Mouse (Mus musculus): ENCODE data around the gene Rere. TPM values are rescaled to one million over a fixed set of nuclear protein-coding genes. Genes with fewer than 3 reads are reported as not detected.

Rere gene
- polyA plus RNA-seq, 1 experiment, result 61.3 TPM

DNA sequence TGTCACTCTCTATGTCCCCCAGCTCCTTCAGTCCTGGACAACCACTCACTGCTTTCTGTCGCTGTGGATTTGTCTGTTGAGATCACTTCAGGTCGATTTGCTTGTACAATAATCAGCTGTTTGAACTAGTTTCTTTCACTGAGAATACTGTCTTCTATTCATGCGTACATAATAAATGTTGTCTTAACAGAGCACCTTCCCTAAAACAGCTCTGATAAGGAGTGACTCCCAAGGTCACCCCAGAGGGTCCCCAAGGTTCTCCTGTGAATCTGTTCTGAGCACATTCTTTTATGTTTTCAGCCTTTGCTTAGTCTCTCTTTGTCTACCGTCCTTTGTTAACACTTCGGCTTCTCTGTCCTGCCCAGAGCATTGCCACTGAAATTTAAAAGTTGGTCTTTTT is 241.0 kb downstream of the Rere start:
- 83% methylated on average over 5 of the region's 5 CpGs for WGBS
- H3K27ac ChIP-seq (ENCODE audit: control insufficient read depth, insufficient read depth, low read depth, low read length, poor library complexity), result no peak overlapping the region
- H3K4me1 ChIP-seq (ENCODE audit: control insufficient read depth, insufficient read depth, low read length), result peaks cover 1% of the 10 kb centered on the region; the same call in 1 of the 2 replicates
- TF ChIP-seq CTCF (IDR thresholded peaks at IDR 0.05; ENCODE audit: control insufficient read depth, insufficient read depth, low read length), result no peak
- no peak for TF ChIP-seq POLR2A (IDR thresholded peaks at IDR 0.05; ENCODE audit: borderline replicate concordance, control insufficient read depth, low read depth, low read length)
- H3K4me3 ChIP-seq (replicated peaks; ENCODE audit: control insufficient read depth, low read depth, low read length), result no peak overlapping the region

DNA sequence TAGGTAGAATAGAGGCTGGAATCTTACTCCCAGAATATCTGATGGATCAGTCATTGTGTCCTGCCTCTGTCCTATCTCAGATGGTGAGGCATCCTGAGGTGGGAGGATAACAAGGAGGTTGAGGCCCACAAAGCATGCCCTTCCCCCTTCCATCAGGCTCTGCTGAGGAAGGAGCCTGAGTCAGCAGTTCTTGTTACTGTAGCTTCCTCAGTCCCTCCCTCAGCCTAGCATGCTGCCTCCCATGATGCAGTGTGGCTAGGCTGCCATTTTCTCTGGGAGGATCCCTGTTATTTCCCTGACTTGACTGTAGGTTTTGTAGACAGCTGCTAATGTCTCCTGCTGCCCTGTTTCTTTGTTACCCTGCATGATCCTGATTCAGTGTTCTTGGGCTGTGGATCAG is 241.9 kb downstream of the Rere start:
- no peak for TF ChIP-seq CTCF (IDR thresholded peaks at IDR 0.05; ENCODE audit: control insufficient read depth, insufficient read depth, low read length)
- TF ChIP-seq POLR2A (IDR thresholded peaks at IDR 0.05; ENCODE audit: borderline replicate concordance, control insufficient read depth, low read depth, low read length), result no peak
- no peak overlapping the region for H3K27ac ChIP-seq (ENCODE audit: control insufficient read depth, insufficient read depth, low read depth, low read length, poor library complexity)

DNA sequence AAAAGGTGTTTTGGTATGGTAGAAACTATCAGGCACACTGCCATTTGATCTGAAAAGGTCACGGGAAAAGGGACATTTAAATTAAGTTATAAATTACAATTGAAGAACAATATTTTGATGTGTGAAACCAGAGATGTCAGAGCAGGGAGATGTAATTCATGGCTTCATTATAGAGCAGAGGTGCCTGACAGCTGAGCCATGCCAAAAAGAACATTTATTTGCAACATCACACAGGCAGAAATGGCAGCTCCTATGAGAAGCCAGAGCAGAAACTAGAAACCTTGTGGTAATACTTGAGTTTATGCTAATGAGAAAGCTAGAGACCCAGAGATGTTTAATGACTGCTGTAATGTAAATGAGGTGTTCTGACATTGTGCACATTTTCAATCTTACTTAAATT is 244.8 kb downstream of the Rere start:
- 84% methylated on average over 1 of the region's 1 CpGs for WGBS
- TF ChIP-seq CTCF (IDR thresholded peaks at IDR 0.05; ENCODE audit: control insufficient read depth, insufficient read depth, low read length) (no peak), POLR2A (IDR thresholded peaks at IDR 0.05; ENCODE audit: borderline replicate concordance, control insufficient read depth, low read depth, low read length) (no peak)
- Histone ChIP-seq H3K4me1 (ENCODE audit: control insufficient read depth, insufficient read depth, low read length) (peaks cover 1% of the 10 kb centered on the region; the same call in 1 of the 2 replicates), H3K4me3 (replicated peaks; ENCODE audit: control insufficient read depth, low read depth, low read length) (no peak overlapping the region), H3K27ac (ENCODE audit: control insufficient read depth, insufficient read depth, low read depth, low read length, poor library complexity) (no peak overlapping the region)

More for the DNA sequence above, 241.9 kb downstream of the Rere start:
- Histone ChIP-seq H3K4me1 (ENCODE audit: control insufficient read depth, insufficient read depth, low read length) (peaks cover 1% of the 10 kb centered on the region; the same call in 1 of the 2 replicates), H3K4me3 (replicated peaks; ENCODE audit: control insufficient read depth, low read depth, low read length) (no peak overlapping the region)

DNA sequence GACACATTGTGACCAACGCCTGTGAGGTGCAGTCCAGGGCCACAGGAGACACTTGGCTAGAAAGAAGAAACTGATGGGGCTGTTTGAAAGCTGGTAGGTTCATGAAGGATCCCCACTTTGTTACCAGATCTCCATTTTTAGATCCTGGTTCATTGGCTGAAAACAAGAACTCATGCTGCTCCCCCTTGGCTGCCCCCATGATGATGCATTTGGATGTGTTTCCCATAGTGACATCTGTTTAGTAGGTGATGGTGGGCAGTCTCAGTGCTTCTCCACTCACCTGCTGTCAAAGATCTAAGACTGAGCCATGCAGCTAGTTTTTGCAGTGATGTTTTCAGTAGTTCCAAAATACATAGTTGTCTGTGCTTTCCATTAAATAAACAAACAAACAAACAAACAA is 247.0 kb downstream of the Rere start:
- TF ChIP-seq CTCF (IDR thresholded peaks at IDR 0.05; ENCODE audit: control insufficient read depth, insufficient read depth, low read length) (no peak), POLR2A (IDR thresholded peaks at IDR 0.05; ENCODE audit: borderline replicate concordance, control insufficient read depth, low read depth, low read length) (no peak)
- Histone ChIP-seq H3K27ac (ENCODE audit: control insufficient read depth, insufficient read depth, low read depth, low read length, poor library complexity) (no peak overlapping the region), H3K4me1 (ENCODE audit: control insufficient read depth, insufficient read depth, low read length) (no peaks in the 10 kb centered on the region), H3K4me3 (replicated peaks; ENCODE audit: control insufficient read depth, low read depth, low read length) (no peak overlapping the region)
- WGBS, result 76% methylated on average over 1 of the region's 1 CpGs

DNA sequence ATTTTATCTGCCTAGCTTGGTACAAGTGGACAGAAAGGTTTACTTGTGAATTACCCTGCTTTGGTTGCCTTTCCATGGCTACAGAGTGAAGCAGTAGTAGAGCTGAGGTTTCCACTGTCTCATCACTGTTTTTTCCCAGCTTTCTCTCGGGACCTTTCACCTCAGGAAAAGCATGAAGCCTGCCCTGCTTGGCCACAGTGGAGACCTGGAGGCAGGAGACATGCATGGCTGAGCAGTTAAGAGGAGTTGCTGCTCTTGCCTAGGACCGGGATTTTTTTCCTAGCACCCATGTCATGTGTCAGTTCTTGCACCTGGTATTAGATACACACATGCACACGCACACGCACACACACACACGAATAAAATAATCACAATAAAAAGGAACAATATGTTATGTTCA is 247.4 kb downstream of the Rere start:
- no peak overlapping the region for H3K27ac ChIP-seq (ENCODE audit: control insufficient read depth, insufficient read depth, low read depth, low read length, poor library complexity)
- no peaks in the 10 kb centered on the region for H3K4me1 ChIP-seq (ENCODE audit: control insufficient read depth, insufficient read depth, low read length)
- WGBS, result 81% methylated on average over 5 of the region's 5 CpGs
- H3K4me3 ChIP-seq (replicated peaks; ENCODE audit: control insufficient read depth, low read depth, low read length), result no peak overlapping the region
- no peak for TF ChIP-seq CTCF (IDR thresholded peaks at IDR 0.05; ENCODE audit: control insufficient read depth, insufficient read depth, low read length)
- TF ChIP-seq POLR2A (IDR thresholded peaks at IDR 0.05; ENCODE audit: borderline replicate concordance, control insufficient read depth, low read depth, low read length), result no peak

DNA sequence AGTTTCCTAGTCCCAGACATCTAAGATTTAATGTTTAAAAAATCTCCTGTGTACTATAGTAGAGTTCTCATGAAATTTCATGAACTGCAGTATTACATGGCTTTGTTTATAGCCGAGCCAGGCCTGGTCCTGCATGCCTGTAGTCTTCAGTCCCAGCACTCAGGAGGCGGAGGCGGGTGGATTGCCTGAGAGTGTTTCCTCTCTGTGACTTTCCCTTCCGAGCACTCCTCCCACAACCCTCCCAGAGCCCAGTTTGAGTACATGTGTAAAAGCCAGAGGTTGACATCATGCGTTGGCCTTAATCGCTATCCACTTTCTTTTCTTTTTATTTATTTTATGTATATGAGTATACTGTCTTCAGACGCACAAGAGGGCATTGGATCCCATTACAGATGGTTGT is 250.4 kb downstream of the Rere start:
- no peak for TF ChIP-seq POLR2A (IDR thresholded peaks at IDR 0.05; ENCODE audit: borderline replicate concordance, control insufficient read depth, low read depth, low read length)
- TF ChIP-seq CTCF (IDR thresholded peaks at IDR 0.05; ENCODE audit: control insufficient read depth, insufficient read depth, low read length), result no peak
- no peak overlapping the region for H3K27ac ChIP-seq (ENCODE audit: control insufficient read depth, insufficient read depth, low read depth, low read length, poor library complexity)
- H3K4me3 ChIP-seq (replicated peaks; ENCODE audit: control insufficient read depth, low read depth, low read length), result no peak overlapping the region
- no peaks in the 10 kb centered on the region for H3K4me1 ChIP-seq (ENCODE audit: control insufficient read depth, insufficient read depth, low read length)
- 81% methylated on average over 7 of the region's 7 CpGs for WGBS

DNA sequence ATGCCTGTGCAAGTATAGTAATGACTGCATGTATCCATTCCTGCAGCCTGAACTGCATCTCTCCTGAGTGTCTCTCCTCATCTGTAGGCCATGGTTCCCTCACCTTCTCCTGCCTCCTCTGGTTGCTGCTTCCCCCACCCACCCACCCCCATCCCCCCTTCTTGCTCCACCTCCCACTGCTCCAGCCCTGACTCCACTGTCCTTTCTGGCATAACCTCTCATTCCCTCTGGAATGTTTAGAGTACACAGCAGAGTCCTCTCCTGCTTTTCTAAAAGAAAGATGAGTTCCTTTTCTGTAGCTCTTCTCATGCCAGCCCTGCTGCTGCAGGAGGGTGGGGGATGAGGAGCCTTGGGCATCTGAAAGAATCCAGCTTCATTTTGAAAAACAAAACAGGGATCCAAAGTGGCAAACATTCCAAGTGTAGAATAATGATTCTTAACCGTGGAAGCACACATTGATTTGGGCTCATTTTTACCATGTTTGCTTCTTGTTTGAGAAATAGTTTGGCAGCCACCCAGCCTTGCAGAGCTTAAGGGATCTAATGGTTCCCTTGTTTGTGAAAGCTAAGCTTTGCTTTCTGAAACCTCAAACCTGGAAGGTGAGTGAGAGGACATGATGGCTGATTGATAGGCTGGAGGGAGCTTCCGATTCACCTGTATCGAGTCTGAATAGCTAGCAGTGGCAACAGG is 255.5 kb downstream of the Rere start:
- TF ChIP-seq POLR2A (IDR thresholded peaks at IDR 0.05; ENCODE audit: borderline replicate concordance, control insufficient read depth, low read depth, low read length) (no peak), CTCF (IDR thresholded peaks at IDR 0.05; ENCODE audit: control insufficient read depth, insufficient read depth, low read length) (no peak)
- H3K27ac ChIP-seq (ENCODE audit: control insufficient read depth, insufficient read depth, low read depth, low read length, poor library complexity), result no peak overlapping the region
- H3K4me1 ChIP-seq (ENCODE audit: control insufficient read depth, insufficient read depth, low read length), result peaks cover 1% of the 10 kb centered on the region; the same call in 1 of the 2 replicates
- WGBS, result 85% methylated on average over 3 of the region's 3 CpGs
- H3K4me3 ChIP-seq (replicated peaks; ENCODE audit: control insufficient read depth, low read depth, low read length), result no peak overlapping the region

DNA sequence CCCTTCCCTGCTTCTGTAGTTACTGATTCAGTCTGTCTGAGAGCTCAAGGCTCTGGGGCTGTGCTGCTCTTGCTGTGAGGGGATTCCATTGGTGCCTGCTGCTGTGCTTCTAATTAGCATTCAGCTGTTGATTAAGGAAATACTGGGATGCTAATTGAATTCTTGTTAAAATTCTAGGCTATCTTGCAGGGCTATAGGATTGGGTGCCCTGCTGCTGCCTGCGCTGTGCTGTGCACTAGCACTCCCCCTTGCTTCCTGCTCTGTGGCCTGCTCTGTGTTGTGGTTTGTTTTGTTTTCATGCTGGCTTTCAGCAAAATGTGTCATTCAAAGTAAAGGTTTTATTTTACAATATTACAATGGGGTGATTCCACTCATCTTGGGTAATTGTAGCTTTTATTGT is 258.4 kb downstream of the Rere start:
- 25% methylated on average over 1 of the region's 1 CpGs for WGBS
- no peak overlapping the region for H3K27ac ChIP-seq (ENCODE audit: control insufficient read depth, insufficient read depth, low read depth, low read length, poor library complexity)
- H3K4me3 ChIP-seq (replicated peaks; ENCODE audit: control insufficient read depth, low read depth, low read length), result no peak overlapping the region
- TF ChIP-seq CTCF (IDR thresholded peaks at IDR 0.05; ENCODE audit: control insufficient read depth, insufficient read depth, low read length), result no peak
- no peak for TF ChIP-seq POLR2A (IDR thresholded peaks at IDR 0.05; ENCODE audit: borderline replicate concordance, control insufficient read depth, low read depth, low read length)
- peaks cover 5% of the 10 kb centered on the region for H3K4me1 ChIP-seq (ENCODE audit: control insufficient read depth, insufficient read depth, low read length)

Data from bone marrow, adult 2 months (tissue).